Mouse (Mus musculus) heart, postnatal 4 days (tissue): ENCODE results near the gene Inppl1. TPM values are rescaled to one million over a fixed set of nuclear protein-coding genes. Genes with fewer than 3 reads are reported as not detected.
A peak's percentile ranks its signal among the peaks of the same experiment; 100 is the strongest.

Experiments used
- DNase-seq: peaks from one replicate; pipeline ENCODE4 v3.0.0; 2021
- total RNA-seq, 2 experiments: library from RNA; stranded (reverse); gene quantifications; 2 replicates each; pipeline ENCODE4 v1.2.3; 2021

The Inppl1 gene
- total RNA-seq, 2 experiments from 2014 or later = 139 to 141 TPM

- DNase-seq = no peak
Observed at GRCm38 (mm10) chr7:101837154-101837605, 849 bp downstream of the Inppl1 start.

GRCm38 (mm10) chr7:101836271-101837153 is 1.5 kb downstream of the Inppl1 start:
- peak; percentile 78 for DNase-seq

GRCm38 (mm10) chr7:101835457-101836109 is 2.4 kb downstream of the Inppl1 start:
- DNase-seq = no peak

DNA sequence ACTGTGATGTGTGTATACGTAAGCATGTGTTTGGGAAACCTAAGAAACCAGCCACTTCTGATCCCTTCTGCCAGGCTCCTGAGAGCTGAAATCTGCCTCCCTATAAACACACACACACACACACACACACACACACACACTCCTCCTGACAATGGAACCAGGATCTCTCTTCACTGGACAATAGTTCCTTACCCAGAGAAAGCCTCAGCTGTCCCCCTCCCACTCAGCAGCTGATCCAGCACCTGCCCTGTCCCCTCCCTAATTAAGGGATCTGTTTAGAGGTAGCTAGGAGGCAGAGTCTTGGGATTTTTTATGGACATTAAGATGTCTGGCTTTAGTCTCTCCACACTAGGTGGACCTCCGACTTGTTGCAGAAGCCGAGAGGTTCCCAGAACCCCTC is 3.1 kb downstream of the Inppl1 start:
- no peak for DNase-seq

DNA sequence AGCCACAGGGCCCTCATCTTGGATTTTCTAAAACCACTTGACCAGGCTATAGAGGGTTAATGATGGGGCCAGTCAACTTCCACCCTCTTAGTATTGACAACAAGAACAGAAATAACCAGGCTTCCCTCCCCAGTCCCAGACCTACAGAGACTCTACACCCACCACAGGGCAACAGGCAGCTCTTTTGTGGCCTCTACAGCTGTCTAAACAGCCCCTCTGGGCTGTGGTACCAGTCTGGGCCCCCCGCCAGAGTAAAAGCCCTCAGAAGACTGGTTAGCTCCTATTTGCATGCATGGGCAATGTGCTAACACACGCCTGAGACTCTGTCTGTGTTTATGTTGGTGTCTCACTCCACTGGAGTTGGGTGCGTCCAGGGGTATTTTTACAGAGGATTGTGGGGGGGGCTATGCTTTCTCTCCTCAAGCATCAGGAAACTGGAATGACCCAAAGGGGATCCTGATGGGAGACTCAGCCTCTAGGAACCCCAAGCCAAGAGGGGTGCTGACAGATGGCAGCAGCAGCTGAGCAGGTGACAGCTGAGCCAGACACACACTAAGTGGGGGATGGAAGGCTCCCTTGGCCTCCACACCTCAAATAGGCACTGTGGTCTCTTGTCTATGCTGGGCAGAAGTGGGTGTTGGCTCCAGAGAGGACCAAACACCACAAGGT is 4.0 kb downstream of the Inppl1 start:
- no peak for DNase-seq

DNA sequence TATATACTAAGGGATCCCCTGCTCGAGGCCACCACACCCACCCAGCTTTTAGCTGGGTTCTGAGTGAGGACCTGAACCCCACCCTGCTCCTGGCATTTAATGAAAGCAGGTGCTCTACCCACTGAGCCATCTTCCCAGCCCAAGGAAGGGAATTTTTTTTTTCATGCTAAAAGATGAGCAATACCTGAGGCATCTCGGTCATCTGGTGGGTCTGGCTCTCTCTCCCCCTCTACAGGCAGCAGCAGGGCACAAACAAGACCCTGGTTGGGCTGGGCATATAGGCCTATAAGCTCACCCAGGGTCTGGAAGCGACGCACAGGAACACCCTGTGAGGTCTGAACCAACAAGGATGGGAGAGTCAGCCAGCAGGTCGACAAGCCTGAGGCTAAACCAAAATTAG is 4.7 kb downstream of the Inppl1 start:
- DNase-seq = no peak

DNA sequence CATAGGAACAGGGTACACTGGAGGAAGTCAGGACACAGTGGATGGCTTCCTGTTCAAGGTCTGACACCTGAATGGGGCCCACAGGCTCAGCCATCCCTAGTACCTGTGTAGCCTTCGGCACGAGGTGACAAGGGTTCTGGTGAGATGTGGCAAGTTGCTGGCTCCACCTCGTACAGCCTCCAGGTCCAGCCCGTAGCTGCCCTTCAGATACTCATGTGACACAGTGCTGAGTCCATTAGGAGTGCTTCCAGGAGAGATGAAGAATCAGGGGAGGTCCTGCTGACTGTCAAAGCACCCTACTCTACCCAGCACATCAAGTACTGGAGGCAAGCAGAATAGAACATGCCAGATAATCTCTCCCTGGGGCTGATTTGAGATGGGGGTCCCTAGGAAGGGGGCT is 5.7 kb downstream of the Inppl1 start:
- DNase-seq = no peak

- no peak for DNase-seq
Observed at GRCm38 (mm10) chr7:101831437-101831836, 6.6 kb downstream of the Inppl1 start.

DNA sequence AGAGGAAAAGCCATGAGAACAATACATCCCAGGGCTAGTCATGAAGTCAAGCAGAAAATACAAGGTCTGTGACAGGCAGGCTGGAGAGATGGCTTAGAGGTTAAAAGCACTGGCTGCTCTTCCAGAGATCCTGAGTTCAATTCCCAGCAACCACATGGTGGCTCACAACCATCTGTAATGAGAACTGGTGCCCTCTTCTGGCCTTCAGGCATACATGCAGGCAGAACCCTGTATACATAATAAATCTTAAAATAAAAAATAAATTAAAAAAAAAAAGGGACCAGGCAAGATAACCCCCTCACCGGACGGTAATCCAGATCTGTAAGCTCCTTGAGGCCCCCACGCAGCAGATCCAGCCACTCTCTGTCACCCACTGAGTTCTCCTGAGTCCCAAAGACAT is 7.7 kb downstream of the Inppl1 start:
- DNase-seq = no peak

GRCm38 (mm10) chr7:101823758-101824630 is 14.0 kb downstream of the Inppl1 start:
- DNase-seq = no peak

GRCm38 (mm10) chr7:101822836-101823757 is 14.9 kb downstream of the Inppl1 start:
- peak; percentile 51 for DNase-seq

DNA sequence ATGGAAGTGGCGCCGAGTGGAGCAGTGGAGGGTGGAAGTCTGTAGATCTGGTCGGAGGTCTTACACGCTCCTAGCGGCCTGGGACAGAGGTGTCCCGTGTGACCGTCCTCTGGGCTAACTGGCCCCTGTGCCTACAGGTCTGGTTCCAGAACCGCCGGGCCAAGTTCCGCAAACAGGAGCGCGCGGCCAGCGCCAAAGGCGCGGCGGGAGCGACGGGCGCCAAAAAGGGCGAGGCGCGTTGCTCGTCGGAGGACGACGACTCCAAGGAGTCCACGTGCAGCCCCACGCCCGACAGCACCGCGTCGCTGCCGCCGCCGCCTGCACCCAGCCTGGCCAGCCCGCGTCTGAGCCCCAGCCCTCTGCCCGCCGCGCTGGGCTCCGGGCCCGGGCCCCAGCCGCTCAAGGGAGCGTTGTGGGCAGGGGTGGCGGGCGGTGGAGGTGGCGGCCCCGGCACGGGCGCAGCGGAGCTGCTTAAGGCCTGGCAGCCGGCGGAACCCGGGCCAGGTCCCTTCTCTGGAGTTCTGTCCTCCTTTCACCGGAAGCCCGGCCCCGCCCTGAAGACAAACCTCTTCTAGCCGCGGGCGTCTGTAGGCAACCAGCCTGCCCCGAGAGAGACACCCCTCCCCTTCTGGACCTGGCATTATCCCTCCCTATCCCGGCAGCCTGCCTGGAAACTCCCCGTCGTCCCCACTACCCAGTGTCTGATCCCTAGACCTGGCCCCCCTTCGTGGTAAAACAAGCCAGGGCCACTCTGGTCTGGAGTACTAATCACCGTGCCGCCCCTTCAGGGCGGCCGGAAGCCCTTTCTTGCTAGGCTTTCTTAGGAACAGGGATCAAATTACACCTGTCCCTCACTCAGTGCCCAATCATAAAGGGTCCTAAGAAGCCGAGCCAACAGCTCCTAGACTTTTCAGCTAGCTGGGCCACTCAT is 16.2 kb downstream of the Inppl1 start:
- DNase-seq = peak; percentile 76

GRCm38 (mm10) chr7:101820295-101821030 is 17.6 kb downstream of the Inppl1 start:
- no peak for DNase-seq

GRCm38 (mm10) chr7:101817861-101818401 is 20.1 kb downstream of the Inppl1 start, which contains the start of gene Phox2a:
Phox2a (plus strand) TSS chr7:101818313.
- no peak for DNase-seq

GRCm38 (mm10) chr7:101777053-101777452 is 61.0 kb downstream of the Inppl1 start:
- DNase-seq = no peak

GRCm38 (mm10) chr7:101772687-101773086 is 65.3 kb downstream of the Inppl1 start:
- DNase-seq = no peak
